Mouse (Mus musculus): ENCODE results near the gene Mettl14.
"Not testable (repeated sequence)": the region's sequence is repeated elsewhere in the genome, so short reads cannot be mapped to it uniquely, and the experiment has no call there.

Gene Mettl14

DNA sequence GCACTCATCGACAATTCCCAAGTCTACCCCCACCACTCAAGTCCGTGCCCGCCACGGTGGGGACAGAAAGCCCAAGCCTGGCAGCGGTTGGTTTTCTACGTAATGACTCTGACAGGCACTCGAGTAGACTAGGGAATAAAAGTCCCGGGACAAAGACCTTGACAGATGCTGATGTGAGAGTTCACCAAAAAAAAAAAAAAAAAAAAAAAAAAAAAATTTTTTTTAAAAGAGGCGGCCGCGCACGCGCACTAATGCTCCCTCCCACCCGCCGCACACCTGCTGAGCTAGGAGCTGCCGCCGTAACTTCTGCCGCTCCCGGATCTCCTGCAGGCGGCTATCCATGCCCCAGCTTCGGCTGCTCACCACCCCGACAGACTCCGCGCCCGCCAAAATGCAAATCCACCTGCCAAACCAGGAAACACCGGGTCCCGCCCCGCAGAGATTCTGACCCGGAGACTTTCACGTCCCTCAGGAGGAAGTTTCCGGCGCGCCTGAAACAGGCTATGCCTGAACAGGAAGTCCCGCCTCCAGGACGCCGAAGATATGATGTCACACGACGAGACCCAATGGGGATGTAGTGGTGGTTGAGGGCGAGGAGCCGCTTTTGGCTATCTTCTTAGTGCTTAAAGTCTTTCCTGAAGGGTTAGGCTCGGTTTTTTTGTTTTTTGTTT lies at the start of gene Mettl14:
Mettl14 (minus strand) TSS at position 623 of the 671 bp plus-strand sequence.
- DNase-seq (ENCODE audit: low read depth, low spot score), result peak; percentile 96

DNA sequence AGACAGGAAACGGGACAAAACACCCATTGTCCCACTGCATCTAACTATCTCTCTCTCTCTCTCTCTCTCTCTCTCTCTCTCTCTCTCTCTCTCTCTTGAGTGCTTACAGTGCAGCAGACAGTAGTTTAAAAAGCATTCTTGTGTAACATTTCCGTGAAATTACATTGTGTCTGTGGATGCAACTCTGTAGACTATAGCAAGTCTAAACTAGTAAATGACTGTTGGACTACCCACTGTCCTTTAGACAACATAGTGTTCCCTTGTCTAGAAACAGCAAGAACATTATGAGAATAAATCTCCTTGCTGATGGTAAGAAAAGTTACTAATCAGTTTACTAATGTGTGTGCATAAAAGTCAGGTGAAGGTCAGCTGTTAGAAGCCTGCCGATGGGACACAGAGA lies 47.5 kb upstream of the Mettl14 start:
- no peak for DNase-seq (ENCODE audit: low read depth, low spot score)

DNA sequence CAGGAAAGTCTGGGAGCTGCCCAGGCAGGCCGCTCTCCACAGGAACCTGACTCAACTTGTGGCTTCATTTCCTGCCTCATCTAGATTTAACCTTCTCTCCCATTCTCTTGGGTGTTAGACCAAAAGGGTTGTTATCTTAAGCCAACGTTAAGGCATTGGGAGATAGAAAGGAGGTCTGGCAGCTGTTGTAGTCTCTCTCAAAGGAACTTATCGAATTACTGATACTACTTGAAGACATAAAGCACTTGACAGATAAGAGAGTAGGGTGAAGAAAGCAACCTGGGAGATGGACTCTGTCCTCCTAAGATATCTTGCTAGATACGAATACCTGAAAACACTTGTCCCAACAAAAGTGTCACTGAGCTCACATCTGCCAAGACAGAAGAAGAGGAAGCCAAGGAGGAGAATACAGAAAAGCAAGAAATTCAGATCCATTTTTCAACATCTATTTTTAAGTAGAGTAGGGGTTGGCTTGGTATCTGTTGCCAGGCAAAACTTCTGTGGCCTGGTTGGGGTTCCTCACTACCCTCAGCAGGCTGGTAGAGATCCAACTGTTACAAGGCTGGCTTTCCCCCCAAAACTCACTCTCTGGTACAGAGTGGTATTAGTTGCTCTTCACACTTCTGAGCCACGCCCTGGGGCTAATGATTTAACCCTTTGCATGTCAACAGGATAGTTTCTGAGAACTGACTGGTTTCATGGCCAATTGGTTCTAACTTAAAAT lies 46.2 kb upstream of the Mettl14 start:
- no peak for DNase-seq (ENCODE audit: low read depth, low spot score)

- DNase-seq (ENCODE audit: low read depth, low spot score), result no peak
Measured at GRCm38 (mm10) chr3:123429597-123430458, 43.9 kb upstream of the Mettl14 start.

GRCm38 (mm10) chr3:123428005-123428404 lies 42.1 kb upstream of the Mettl14 start:
- DNase-seq (ENCODE audit: low read depth, low spot score), result no peak

- DNase-seq (ENCODE audit: low read depth, low spot score), result no peak
Measured at GRCm38 (mm10) chr3:123425647-123426046, 39.7 kb upstream of the Mettl14 start.

- no peak for DNase-seq (ENCODE audit: low read depth, low spot score)
Measured at GRCm38 (mm10) chr3:123413173-123413572, 27.3 kb upstream of the Mettl14 start.

GRCm38 (mm10) chr3:123411821-123412578 lies 26.1 kb upstream of the Mettl14 start:
- no peak for DNase-seq (ENCODE audit: low read depth, low spot score)

DNA sequence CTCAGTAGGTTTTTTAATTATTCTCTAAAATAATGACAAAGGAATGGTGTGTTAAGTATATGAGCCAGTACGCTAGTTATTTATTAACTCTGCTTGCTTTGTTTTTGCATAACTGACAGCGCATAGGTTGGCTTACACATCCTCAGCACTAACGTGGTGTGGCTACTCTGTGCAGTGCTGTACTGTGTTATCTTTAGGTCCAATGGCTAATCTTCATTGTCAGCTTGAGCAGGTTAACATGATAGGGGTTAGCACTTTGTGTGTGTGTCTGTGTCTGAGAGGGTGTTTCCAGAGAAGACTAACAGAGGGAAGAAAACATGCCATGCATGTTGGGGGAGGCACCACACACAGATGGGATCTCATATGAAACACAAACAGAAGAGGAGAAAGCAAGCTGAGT lies 19.0 kb upstream of the Mettl14 start:
- DNase-seq (ENCODE audit: low read depth, low spot score), result no peak

GRCm38 (mm10) chr3:123397562-123398481 lies 11.9 kb upstream of the Mettl14 start:
- DNase-seq (ENCODE audit: low read depth, low spot score), result no peak

GRCm38 (mm10) chr3:123395611-123396010 lies 9.7 kb upstream of the Mettl14 start:
- DNase-seq (ENCODE audit: low read depth, low spot score), result no peak

DNA sequence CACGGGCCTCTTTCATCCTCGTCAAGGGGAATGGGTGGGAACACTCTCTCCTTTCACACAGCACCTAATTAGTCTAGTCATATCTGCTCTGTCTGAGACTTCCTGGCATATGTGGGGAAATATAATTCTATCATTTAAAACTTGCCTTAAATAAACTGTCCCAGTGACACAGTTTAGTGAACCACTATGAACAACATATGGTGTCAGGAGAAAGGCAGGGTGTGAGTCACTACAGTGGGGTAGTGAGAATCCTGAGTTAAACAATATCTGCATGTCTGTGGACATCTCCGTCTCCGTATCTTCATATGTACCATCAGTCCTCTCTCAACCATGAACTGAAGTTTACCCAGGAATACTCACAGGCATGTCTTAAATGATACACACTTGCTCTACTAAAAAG lies 5.3 kb upstream of the Mettl14 start:
- DNase-seq (ENCODE audit: low read depth, low spot score), result no peak

DNA sequence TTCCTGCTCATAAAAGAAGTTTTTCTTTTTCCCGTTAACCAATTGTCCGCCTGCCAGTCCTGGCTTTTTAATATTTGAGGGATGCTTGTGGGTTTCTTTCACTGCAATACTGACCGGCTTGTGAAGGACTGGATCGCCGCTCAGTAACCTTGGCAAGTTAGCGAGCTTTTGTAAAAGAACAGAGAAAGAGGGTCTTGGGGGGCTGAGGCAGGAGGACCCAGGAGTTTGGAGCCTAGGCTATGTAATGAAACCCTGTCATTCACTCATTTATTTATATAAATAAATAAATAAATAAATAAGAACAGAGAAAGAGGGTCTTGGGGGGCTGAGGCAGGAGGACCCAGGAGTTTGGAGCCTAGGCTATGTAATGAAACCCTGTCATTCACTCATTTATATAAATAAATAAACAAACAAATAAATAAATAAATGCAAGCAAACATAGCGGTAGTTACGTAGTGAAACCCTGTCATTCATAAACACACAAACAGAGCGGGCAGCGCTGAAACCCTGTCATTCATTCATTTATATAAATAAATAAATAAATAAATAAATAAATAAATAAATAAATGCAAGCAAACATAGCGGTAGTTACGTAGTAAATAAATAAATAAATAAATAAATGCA lies 361 bp upstream of the Mettl14 start:
- not testable (repeated sequence) for DNase-seq (ENCODE audit: low read depth, low spot score)

- no peak for DNase-seq (ENCODE audit: low read depth, low spot score)
Measured at GRCm38 (mm10) chr3:123385118-123385485, 806 bp downstream of the Mettl14 start.

DNA sequence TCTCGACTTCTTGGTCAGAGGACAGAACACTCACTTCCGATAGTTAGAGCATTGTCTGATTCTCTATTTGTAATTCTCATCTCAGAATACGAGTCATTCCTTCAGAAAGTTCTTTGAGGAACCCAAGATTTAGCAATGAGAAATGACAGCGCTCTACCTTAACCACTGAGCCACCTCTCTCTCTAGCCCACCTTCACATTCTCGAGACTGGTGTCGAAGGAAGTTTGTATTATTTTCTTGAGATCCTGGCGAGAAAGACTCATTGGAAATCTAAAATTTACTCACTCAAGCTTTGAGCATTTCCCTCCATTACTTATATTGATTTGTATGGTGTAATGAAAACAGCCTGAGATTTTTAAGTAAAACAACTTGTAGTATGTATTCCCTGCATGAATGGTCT lies 1.5 kb downstream of the Mettl14 start:
- no peak for DNase-seq (ENCODE audit: low read depth, low spot score)

DNA sequence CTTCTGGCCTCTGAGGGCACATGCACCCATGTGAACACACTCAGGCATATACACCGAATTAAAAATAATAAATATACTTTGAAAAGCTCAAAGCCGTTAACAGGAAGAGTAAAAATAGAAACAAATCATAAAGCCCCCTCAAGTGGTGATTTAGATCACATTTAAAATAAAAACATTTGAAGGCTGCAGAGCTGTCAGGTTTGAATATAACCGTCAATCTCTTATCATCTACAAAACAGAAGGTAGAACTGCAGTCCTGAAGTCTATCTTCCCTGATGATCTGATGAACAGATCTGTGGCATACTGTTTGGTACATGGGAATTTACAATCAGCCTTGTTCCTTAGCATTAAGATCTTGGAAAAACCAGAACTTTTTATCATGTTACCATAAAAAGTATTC lies 9.3 kb downstream of the Mettl14 start:
- DNase-seq (ENCODE audit: low read depth, low spot score), result no peak

DNA sequence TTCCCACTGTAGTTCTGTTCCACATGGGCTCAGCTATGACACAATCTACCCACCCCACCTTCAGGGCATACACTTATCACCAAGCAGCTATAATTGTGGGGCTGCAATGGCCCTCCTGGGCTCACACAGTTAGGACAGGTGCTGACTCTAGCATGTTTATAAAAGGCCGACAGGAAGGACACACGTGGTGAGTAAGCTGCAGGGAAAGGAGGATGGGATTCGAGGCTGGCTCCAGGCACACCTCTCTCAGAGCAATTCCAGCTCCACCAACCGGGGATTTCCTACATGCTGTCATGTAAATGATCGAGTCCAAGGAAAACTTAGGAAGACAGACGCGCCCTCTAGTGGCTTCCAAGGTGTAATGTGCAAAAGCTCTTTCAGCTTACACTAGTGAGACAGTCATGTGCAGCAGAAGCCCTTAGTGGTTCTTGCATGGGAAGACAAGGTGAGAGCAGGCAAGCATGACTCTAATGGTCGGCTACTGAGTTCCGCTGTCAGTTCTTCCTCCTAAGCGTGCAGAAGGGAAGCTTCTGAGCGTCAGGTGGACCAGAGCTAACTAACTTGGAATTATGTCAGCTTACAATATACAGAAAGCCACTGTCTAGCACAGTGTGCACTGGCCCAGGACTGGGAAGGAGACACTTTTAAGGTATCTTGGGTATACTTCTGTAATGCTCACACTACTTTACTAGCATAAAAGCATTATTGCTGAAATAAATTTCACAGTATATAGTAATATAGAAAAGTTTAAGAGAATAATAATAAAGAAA lies 14.0 kb downstream of the Mettl14 start:
- DNase-seq (ENCODE audit: low read depth, low spot score), result peak; percentile 16

DNA sequence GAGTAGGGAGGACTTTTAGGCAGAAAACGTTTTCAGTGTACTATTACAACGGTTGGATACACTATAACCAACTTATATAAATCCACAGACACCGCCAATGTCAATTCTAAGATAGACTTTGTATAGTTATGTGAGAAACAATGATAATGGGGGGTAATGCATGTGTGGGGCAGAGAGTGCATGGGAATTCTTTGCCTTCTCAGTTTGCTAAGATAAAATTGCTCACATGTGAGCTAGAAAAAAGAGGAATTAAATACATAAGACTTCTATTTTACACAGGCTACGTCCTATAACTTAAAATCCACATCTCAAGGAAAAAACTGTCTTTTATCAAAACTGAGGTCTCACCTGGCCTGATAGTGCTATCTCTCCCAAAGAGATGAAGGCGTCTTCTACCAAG lies 15.0 kb downstream of the Mettl14 start:
- DNase-seq (ENCODE audit: low read depth, low spot score), result no peak

- DNase-seq (ENCODE audit: low read depth, low spot score), result no peak
Measured at GRCm38 (mm10) chr3:123369161-123369560, 16.7 kb downstream of the Mettl14 start.

Data from c-Kit-negative CD71-positive TER-119-positive erythroid progenitor cells, embryonic 14.5 days (primary cell).